Mouse (Mus musculus) stomach, postnatal 0 days (tissue): ENCODE data around the gene Gse1.

Source experiments
- CTCF ChIP-seq: IDR thresholded peaks from 2 replicates; pipeline ENCODE4 v1.5.1; 2016; ENCODE audit warnings: antibody characterized with exemption, low read depth, mild to moderate bottlenecking, moderate library complexity
- EP300 ChIP-seq: optimal IDR thresholded peaks from 2 replicates; pipeline ENCODE3; 2016; ENCODE audit warnings: antibody characterized with exemption

- TF ChIP-seq CTCF = no peak
- no peak for TF ChIP-seq EP300
Measured at GRCm38 (mm10) chr8:120466266-120466665, 238.0 kb downstream of the Gse1 start.
